Mouse (Mus musculus) telencephalon, adult 2 months (tissue): Measurements from ENCODE around the gene Gcg.

ENCODE experiments used
- DNase-seq: peaks from one replicate; pipeline ENCODE4 v3.0.0-alpha.2; 2011; ENCODE audit warnings: low read depth, low spot score

The Gcg gene

DNA sequence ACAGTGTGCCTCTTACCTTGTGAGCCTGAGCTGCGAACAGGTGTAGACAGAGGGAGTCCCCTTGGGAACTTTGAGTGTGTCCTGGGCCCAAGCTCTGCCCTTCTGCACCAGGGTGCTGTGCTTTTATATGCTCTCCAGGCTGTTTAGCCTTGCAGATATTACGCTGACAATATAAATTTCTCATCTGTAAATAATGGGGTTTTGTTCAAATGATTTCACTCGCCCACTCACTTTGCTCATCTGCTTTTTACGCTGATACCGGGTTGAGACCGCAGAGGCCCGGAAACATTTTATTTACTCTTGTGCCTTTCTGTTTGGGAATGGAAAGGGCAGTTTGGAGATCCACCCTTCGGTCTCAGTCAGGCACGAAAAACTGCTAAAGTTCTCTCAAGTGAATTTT, at the start of gene Gcg:
Gene Gcg, minus strand, starts transcription at position 101 of the 400 bp plus-strand sequence.
- no peak for DNase-seq

DNA sequence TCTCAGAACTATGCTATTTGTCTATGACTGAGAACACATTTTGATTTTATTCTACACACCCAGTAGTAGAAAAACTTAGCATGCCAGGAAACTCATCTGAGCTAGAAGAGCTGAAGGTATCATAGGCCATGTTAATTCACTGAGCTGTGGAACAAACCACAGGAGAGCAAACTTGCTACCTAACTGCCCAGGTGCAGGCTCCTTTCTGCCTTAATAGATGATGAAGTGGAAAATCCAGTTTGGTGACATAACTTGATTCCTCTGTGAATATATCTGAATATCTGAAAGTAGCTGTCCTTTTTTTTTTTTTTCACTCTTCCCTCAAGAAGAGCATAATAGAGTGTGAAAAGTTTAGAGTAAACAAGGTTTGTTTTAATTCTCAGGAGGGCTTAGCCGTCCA, 47.6 kb upstream of the Gcg start:
- DNase-seq: no peak

DNA sequence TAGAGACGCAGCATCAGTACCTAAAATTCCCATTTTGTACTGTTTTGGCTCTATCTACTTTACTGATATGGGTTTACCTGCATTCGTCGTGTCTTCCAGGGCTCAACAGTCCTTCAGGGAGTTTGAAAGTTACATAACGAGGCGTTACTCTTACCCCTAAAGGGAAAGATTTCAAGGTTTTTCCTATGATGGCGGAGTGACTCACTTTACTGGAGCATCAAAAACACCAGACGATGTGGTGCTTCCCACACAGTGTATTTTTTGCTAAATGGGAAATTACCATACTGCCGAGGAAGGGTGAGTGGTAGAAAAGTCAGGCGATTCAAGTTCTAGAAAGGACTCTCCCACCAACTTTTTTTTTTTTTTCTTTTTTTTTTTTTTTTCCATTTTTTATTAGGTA, 42.9 kb upstream of the Gcg start:
- DNase-seq: peak; percentile 89

DNA sequence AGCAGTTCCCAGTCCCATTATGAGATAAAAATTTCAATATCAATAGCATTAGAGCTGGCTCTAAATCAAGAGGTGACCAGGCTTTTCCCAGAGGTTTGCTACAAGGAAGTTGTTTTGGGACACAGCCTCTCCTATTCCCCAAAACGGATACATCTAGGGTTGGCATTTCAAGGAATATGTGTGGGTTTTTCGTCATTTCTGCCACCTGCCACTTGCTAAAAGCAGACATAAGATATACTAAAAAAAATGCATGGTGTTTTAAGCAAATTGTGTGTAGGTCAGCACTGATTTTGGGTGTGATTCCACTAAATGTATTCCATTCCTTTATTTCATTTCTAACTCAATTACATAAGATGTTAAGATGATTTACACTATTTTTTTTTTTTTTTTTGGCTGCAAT, 34.3 kb upstream of the Gcg start:
- DNase-seq: peak; percentile 92

DNA sequence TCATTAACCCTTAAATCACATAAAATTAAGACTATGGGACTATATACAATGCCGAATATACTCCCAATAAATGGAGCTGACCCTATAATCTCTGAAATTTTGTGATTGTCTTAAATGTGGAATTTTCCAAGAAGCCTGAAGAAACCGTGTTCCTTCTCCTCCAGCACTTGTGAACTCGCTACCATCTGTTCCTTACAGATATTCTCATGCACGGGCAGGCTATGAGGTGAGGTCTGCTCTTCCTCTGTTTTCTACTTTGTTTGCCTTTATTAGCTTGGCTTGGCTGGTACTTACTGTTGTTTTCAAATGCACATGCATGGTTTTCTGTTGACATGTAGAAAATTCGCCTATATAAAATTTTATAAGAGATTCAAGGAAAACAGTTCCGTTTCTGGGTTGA, 31.0 kb upstream of the Gcg start:
- no peak for DNase-seq

DNA sequence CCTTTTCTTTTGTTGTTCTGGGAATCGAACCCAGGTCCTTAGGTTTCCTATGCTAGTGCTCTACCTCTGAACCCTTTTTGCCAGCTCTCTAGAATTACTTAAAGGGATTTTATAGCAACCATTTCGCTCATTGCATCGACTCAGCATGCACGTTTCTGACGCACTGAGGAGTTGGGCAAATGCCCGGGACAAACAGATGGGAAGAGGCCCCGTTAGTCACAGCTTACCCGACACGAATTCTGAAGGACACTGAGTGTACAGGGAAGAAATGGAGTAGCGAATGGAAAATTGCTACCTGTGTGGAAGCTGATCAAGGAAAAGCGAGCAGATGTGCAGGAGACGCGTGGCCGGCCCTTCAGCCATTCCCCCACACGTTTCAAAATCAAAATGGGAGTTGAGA, 30.0 kb upstream of the Gcg start:
- peak; percentile 78 for DNase-seq

DNA sequence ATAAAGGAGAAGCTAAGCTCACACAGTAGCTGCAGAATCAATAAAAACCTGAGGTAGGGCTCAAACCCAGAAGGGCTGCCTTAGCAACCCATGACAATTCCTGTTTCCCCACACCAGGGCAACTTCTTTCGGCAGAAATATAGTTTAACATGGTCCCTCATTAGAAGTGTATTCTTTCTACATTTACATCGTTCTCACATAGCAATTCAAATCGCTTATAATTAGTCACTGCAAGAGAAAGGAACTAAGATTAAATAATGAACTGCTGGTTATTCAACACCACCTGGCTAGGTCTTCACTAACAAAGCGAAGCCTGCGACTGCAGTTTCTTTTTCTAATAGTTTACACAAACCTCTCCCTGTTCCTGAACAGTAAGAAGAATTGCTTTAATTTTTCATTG, 23.7 kb upstream of the Gcg start:
- no peak for DNase-seq

DNA sequence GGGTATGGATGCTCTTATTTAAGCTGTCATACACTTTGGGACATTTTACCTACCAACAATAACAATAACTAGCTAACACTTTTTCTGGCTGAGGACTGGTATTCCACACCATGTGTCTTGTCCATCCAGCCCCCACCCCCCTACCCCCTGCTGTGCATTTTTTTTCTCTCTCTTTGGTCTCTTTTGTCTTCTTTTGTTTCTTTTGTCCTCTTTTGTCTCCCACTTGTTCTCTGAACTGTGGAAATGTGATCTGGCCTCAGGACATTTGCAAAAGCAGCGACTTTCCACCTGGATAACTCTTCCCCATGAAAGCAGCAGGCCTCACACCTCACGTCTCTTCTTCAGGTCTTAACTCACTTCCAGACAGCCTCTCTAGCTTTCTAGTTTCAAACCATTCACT, 23.0 kb upstream of the Gcg start:
- DNase-seq: no peak

DNA sequence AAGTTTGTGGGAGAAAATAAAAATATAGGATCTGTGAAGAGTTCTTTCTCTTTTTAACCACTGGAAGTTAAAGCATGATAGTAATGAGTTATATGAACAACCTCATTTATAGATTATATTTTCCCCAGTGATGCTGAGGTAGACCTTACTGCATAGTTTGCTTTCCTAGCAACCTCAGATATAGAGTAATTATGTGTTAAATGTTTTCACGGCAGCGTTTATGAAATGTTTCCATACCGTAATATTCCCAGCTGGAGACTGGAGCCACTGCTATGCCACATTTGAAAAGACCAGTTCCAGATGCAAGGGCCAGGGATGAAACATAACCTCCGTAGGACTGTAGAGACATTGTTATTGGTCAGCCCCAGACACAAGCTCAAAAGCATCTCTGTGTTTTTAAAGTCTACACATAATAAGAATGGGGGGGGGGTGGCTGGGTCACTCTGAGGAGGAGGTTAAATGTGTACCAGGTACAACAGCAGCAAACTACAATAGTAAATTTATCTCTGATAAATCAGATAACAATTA, 20.9 kb upstream of the Gcg start:
- DNase-seq: no peak

DNA sequence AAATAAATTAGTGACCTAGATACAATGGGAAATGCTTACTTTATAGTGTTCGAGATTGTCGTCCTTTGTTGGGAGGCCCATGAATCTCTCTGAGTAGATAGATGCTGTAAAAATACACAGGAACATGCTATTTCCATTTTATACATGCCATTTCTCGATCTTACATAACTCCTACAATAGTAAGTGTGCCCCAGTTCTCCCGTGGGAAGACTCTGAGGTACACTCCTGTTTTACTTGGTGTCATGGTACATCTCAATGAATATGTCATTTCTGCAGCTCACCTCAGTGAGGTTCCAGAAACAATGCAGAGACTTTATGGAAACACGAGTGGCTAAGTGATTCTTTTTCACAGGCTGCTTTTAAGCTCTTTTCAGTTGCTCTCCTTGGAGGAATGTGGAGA, 19.9 kb upstream of the Gcg start:
- no peak for DNase-seq

DNA sequence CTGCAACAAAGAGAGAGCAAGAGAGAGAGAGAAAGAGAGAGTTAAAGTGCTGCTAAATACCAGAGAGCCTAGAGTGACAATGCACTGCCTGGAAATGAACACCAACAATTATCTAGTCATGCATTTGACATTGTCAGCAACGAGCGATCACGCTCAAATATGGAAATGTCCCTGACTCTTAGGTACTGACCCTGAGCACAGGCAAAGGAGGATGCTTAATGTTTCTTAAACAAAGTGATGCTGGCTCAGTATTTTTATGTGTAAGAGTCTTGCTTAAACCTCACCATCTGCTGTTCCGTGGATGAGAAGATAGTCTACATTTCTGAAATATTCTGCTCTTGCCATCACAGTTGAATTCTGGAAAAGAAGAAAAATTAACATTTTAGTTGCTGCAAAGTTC, 19.1 kb upstream of the Gcg start:
- DNase-seq: no peak

DNA sequence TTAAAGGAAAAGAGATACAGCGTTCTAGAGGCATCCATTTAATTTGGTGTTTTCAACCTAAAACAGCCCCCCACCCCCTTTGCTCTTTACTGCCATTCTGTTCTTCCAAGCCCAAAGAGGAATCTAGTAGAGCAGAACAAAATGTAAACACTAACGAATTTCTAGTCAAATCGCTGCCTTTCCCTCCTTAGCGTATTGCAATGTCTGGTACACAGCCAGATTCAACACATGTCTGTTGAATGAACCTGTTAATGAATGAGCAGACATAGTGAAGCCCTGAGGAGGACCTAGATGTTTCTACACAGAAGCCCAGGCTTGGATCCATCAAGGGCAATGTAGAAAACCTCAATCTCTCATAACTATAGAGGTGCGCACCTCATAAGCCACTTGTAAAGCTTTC, 15.4 kb upstream of the Gcg start:
- no peak for DNase-seq

DNA sequence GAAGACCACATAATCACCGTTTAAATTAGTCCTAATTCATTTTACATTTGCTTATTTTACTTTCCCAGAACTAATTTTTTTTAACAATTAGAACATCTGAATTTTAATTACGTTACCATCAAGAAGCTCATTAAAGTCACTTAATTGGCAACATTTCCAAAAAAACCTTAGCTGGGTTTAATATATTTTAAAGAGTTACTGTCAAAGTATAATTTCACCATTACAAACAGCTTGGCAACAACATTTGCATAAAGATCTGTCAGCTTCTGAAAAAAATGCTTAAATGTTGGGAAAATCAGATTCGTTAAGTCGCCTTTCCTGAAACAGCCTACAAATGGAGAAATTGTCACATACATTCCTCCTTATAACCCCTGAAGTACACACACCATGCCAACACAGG, 14.6 kb upstream of the Gcg start:
- no peak for DNase-seq

DNA sequence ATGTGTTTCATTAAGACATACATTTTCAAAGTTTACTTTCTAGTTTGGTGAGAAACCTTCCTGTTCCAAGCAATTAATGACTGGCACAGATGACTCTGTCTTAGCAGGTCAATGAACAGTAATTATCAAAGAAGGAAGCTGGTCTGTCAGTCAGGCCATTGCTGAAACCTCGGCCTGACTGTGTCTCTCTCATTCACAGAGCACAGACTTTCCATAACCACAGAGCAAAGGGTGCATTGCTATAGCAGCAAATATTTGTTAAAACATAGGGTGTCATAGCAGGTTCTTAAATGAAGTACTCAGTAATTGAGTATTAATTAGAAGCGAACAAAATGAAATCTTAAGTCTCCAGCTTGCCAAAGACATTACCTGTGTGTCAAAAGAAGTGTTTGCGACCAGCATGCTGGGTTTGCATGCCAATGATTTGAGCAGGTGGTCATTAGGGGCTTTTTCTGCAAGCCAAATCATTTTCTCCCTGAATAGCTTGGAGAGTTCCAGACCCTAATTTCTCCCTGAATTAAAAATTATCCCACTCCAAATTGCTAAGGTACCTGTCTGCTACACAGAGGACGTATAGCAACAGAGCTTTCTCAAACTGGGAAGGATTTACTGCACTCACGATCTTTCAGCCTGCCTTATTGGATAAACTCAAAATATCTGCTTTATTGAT, 14.0 kb upstream of the Gcg start:
- DNase-seq: no peak

DNA sequence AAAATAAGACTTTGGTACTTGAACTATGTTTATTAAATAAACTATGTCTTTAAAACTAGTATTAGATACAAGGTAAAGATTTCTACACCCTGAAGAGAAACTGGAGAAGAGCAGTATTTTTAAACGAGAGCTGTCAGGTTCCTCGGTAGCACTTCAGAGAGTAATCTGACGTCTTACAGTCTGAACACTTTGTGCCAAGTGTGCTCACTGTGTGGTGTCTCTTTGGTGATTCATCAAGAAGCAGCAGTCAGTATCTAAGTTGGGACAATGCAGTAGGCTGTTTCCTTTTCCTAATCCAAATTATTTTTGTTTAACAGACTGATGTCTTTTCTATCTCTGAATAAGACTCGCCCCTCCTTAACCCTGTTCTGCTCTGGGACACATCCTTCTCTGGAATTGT, 12.0 kb upstream of the Gcg start:
- DNase-seq: peak; percentile 79

DNA sequence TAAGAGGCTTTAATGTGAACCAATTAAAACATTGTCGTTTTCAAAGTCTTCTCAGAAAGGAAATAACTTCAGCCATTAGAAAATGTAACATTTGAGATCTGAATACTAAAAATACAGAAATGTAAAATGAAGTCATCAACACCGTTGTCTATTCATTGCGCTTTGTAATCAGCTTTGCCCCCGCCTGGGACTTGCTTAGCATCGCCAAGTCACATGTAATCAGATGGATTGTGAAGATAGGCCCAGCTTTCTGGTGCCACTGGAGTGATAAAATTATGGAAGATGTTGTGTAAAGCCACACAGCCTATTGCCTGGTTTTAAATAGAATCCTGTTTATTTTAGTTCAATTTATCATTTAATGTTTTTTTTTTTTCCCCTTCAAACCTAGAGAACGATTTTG, 6.4 kb upstream of the Gcg start:
- DNase-seq: no peak

DNA sequence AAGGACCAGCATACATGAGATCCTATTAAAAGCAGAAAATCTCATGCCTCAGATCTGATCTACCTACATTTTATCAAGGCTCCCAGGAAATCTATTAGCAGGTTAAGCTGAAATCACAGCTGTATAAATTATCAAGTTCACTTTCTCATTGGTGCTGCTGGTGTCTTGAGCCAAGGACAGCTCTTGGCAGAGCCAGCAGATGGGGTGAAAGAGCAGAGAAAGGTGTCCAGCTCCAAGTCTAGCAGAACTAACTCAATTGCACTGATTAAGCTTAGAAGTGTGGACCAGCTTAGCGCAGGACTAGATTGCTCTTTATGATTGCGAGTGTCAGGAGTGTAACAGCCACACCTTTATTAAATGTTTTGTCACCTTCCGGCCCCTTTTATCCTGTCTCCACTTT, 1.5 kb upstream of the Gcg start:
- DNase-seq: no peak

DNA sequence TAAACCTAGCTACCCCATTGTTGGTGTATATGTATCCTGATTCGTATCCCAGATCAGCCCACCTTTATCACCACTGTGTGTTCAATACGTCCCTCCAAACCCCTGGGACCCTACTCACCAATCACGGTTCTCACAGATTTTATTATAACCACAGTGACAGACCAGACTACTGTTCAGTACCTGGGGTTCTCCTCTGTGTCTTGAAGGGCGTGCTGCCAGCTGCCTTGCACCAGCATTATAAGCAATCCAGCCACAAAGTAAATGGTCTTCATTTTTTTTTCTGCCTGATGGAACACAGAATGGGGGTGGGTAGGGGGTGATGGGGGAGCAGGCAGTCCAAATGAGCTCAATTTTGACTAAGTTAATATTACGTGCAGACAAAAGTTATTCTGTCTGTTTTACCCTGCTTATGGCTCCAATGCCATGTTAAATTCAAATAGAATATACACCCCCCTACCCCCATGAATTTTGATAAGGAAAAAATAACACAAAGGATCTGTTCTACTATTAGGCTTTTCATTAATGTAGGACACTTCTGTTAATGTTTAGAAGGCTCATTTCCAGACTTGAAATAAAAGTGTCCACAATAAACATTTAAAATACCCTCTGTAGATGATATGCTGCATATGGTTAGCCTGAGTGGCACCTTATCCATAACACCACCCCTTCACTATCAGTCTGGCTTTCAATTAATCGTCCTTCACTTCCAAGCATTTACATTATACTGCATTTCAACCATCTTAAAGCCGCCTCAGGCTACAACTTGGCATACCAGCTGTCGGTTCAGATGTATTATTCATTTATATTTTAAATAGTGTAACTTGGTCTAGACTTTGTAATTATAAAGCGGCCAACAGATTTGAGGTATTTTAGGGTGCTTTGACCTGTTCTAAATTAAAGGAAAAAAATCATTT, 2.9 kb downstream of the Gcg start:
- no peak for DNase-seq

DNA sequence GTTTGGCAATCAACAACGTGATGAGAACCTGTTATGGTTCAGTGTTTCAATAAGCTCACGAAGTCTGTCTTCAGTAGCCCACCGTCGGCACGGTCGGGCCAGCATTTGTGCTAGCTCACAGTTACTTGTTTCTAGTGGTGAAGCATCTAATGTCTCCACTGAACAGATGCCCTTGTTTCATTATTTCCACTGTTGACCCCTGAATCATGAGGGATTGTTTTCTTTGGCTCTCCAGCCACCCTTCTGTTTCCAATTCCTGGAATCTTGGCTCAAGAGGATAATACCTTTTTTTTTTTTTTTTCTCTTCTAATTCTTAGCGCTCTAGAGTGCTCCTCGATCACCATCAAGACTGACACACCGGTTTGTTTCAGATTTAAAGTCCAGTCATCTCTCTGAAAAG, 13.9 kb downstream of the Gcg start:
- DNase-seq: no peak

DNA sequence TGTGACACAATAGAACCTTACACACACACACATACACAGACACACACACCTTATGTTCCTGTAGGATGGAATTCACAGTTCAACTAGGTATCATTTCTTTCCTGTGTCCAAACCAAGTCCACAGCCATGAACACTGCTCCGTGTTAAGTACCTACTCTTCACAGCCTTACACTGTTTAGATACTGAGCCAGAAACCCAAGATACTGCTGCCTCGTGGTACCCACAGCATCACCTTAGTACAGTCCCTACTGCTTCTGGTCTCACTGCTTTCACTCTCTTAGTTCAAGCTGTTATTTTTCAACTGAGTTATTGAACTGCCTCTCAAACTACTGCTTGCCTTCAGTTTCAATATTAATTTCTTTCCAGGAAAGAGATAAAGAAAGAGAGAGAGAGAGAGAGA, 20.2 kb downstream of the Gcg start:
- DNase-seq: no peak

DNA sequence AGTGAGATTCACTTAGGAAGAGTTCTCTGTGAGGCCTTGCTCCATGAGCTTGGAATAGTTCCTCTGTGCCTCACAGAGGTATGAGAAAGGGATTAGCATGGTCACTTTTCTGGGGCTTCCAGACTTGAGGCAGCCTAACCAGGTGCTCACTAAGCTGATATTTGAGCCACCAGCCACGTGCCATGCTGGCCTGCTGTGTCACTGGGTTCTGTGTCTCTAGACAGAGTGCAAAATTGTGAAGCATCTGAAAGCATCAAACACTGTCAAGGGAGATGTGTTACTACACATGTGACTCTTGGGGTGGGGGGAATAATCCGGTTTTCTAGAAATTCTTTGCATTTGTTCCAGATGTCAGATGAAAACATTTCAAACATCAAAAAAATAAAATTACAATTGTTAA, 21.3 kb downstream of the Gcg start:
- DNase-seq: no peak

DNA sequence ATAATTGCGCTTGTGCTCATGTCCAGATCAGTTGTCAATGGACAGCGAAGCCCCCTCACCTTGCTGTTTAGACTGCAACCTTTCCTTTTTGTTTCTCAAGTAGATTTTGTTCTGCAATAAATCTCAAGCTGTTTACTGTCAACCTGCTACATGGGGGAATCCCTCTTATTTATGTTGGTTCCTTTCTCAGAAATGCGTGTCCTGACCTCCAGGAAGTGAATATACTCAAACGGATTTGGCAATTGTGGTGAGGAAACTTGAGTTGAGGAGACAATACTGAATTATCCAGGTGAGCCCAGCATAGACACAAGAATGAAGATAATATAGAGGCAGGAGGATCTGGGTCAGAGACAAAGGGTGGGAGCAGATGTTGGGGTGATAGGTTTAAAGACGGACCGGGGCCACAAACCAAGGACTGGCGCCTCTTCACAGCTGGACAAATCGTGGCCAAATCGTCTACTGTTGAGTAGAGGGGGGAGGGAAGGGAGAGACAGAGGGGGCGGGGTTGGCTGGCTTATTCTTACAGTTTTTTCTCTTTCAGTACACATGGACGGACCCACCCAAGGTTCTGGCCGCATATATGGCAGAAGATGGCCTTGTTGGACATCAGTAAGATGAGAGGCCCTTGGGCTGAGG, 22.5 kb downstream of the Gcg start:
- DNase-seq: no peak
